Mouse (Mus musculus) E14TG2a.4 (cell line): ENCODE data around the gene D2hgdh.
"Not testable (repeated sequence)": the region's sequence is repeated elsewhere in the genome, so short reads cannot be mapped to it uniquely, and the experiment has no call there.

Experiments used
- CTCF ChIP-seq: conservative IDR thresholded peaks from 2 replicates; pipeline ENCODE4 v1.5.1; 2014; ENCODE audit warnings: low read length
- NANOG ChIP-seq: IDR thresholded peaks from 2 replicates; pipeline ENCODE4 v1.6.1; 2014; ENCODE audit warnings: borderline replicate concordance, low read length, mixed read lengths
- POU5F1 ChIP-seq: IDR thresholded peaks from 2 replicates; pipeline ENCODE4 v1.6.1; 2014; ENCODE audit warnings: low read length, borderline replicate concordance

DNA sequence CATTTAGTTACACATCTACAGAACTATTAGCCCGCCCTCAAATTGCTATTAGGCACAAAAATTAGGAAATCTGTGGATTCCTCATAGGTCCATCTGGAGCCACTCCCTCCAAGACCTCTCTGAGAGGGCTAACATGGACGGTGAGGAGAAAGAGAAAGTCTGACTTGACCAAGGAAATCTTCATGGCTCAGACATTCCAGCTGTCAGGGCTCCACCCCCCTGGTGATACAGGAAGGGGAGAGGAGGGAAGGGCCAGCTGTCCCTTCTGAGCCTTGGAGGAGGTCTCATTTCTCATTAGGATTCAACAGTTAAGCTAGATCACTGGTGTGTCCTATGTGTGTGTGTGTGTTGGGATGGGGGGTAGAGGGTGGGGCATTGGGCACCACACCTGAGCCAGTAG, 36.3 kb downstream of the D2hgdh start, which contains the start of gene Gal3st2:
- TF ChIP-seq CTCF, NANOG, POU5F1: not testable (repeated sequence)
